Mouse (Mus musculus): ENCODE data around the gene Dio3. TPM values are rescaled to one million over a fixed set of nuclear protein-coding genes. Genes with fewer than 3 reads are reported as not detected.
A peak's percentile ranks its signal among the peaks of the same experiment; 100 is the strongest.

Dio3 gene
- polyA plus RNA-seq, 1 experiment from 2014 or later, result 0.07 TPM

DNA sequence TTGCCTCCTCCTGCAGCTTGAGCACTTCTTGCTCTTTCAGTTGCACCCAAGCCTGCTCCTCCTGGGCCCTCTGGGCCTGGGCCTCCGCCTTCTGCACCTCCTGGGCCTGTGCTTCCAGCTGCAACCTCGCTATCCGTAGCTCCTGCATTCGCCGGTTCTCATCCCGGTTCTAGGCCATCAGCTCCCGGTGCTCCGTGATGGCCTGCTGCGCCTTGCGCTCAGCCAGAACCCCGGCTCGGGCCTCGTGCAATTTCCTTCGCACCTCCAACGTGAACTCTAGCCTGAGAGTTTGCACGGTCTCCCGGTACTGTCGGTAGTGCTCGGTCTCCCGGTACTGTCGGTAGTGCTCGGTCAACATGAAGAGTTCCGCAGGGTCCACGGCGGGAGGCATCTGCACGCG is 40.8 kb downstream of the Dio3 start:
- H3K9me3 ChIP-seq (replicated peaks), result no peaks in the 10 kb centered on the region
- H3K4me2 ChIP-seq, result no peak overlapping the region
- no peaks in the 10 kb centered on the region for H3K27me3 ChIP-seq
- H3K9ac ChIP-seq, result no peak overlapping the region
- WGBS (ENCODE audit: insufficient replicate concordance), result 76% methylated on average over 27 of the region's 27 CpGs
- no peak for ATAC-seq (ENCODE audit: insufficient read depth)
- no peaks in the 10 kb centered on the region for H3K36me3 ChIP-seq (replicated peaks)
- H3K4me3 ChIP-seq (replicated peaks), result no peak overlapping the region
- H3K27ac ChIP-seq (replicated peaks), result no peak overlapping the region
- no peaks in the 10 kb centered on the region for H3K4me1 ChIP-seq (replicated peaks)

Small RNA genes within 50 kb of the gene (microRNA-seq; reads per million reads assigned to microRNA genes)
- 42.1 reads per million, percentile 44 among the genes with 10 or more reads in this experiment for gene Mir1247

Other genes with a start within 250 kb of the Dio3 start
- gene Ppp2r5c, start 168.1 kb downstream of the Dio3 start, polyA plus RNA-seq (2015; fragmentation: Nextera tagmentation; extraction: Ambion mirVana), result 64.2 and 66.0 TPM in 2 replicates